Mouse (Mus musculus) thymus, postnatal 14 days (tissue): ENCODE data around the gene Ubtf.
"Not testable (repeated sequence)": the region's sequence is repeated elsewhere in the genome, so short reads cannot be mapped to it uniquely, and the experiment has no call there.

Experiments used
- DNase-seq: peaks from one replicate; pipeline ENCODE4 v3.0.0; 2021

The Ubtf gene

DNA sequence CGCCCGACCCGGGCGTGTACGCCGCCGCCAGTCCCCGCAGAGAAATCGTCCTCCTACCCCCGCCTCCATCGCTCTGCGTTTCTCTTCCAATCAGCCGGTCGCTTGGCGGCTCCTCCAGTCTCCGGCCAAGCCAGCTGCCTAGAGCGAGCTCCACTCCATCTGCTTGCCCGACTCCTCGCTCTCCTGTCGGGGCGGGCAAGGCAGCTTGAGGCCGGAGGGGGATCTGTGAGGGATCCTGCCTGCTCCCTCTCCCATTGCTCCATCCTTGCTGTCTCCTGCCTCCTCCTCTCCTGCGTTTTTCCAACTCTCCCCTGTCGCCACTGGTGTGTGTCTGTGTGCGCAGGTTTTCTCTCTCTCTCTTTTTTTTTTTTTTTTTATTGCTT is at the start of gene Ubtf:
Ubtf (minus strand) TSS at position 333 of the 383 bp plus-strand sequence.
- peak; percentile 80 for DNase-seq

- no peak for DNase-seq
These were observed 49.7 kb upstream of the Ubtf start for GRCm38 (mm10) chr11:102369263-102369662.

DNA sequence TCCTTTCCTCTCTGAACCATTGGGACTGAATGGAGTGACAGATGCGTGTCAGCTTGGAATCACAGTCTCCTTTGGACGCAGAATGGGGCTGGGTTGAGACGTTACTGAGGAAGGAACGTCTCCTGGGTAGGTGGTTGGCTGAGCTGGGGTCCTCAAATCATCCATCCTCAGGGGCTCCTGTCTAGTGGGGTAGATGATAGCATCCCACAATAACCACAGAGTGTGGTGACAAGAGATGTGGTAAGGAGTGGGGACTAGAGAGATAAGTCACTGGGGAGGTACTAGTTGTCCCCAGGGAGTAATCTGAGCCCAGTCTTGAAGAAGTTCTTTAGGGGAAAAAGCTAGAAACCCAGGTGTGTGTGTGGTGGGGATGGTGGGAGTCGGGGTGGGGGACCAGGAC is 48.8 kb upstream of the Ubtf start:
- no peak for DNase-seq

GRCm38 (mm10) chr11:102367504-102368280 is 48.1 kb upstream of the Ubtf start:
- no peak for DNase-seq

GRCm38 (mm10) chr11:102366103-102366502 is 46.6 kb upstream of the Ubtf start, which contains the start of gene Slc4a1:
Gene Slc4a1, minus strand, starts transcription at chr11:102366203.
- not testable (repeated sequence) for DNase-seq

- DNase-seq, result no peak
These were observed 46.2 kb upstream of the Ubtf start for GRCm38 (mm10) chr11:102365699-102366098.

- no peak for DNase-seq
These were observed 45.2 kb upstream of the Ubtf start for GRCm38 (mm10) chr11:102364570-102365371.

DNA sequence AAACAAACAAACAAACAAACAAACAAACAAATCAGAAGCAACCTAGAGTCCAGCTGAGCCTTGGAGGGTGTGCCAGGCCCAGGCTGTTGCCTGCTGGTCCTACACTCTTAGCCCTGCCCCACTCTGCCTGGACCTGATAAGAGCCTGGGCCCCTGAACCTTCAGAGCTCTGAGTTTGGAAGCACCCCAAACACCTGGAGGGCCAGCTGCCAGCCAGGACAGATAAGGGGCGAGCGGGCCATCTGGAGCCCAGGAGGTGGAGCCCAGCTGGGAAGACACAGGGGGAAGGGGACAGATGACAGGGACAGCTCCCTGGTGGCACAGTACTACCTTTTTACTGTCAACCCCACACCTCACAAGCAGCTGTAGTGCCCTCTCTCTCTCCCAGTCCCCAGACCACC is 44.1 kb upstream of the Ubtf start:
- no peak for DNase-seq

DNA sequence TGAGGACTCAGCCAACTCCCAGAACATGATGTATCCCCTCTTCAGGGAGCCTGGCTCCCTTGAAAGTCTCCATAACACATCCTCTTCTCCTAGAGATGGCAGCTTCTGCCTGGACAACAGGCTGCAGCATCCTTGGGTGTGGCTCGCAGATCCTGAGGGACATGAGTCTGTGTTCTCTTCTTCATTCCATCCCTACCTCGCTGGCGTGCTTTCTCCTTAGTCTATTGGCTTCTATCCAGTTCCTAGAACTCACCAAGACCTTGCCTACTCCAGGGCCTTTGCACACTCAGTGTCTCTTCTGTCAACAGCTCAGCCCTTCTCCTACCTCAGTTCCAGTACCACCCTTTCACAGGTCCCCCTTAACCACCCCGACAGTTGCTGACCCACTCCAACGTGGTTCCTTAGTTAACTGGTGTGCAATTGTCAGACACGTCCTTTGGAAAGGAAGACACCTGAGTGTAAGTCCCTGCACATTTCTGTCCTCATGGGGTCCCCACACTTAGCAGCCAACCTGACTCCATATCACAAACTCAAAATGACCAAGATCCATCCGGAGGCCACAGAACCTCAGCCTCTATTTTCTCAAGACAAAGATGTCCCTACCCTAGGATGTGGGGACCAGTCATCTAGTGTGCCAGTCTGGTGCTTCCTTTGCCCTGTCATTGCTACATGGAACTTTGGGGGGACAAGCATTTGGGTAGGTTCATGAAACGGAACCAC is 42.4 kb upstream of the Ubtf start:
- no peak for DNase-seq

- DNase-seq, result no peak
These were observed 38.8 kb upstream of the Ubtf start for GRCm38 (mm10) chr11:102358365-102358764.

DNA sequence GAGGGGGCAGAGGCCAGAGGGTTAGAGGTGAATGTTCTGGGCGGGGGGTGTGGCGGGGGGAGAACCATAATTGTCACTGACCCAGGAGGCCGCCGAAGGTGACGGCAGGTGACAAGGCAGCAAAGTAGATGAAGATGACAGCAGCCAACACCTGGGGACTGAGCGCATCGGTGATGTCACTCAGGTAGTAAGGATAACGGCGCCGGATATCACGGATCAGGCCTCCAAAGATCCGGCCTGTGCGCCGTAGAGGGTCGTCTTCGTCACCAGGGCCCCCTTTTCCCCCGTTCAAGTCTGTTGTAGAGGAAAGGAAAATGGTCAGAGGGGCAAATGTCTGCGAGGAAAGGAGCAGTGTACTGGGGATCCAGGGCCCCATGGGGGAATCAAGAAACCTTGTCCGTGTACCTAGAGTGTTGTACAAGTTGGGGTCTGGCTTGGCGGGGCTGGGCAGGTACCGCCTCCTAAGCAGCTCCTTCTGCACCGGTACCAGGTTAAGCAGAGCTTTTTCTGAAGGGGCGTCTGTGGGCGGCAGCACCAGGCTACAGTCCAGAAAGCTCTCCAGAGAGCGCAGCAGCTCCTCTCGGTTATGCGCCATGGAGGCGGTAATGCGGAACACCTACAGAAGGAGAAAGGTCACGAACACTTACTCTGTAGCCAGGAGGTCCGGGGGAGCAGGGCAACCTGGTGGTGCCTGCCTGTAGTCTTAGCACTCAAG is 37.3 kb upstream of the Ubtf start:
- no peak for DNase-seq

GRCm38 (mm10) chr11:102356190-102356589 is 36.6 kb upstream of the Ubtf start:
- DNase-seq, result no peak

- DNase-seq, result no peak
These were observed 36.0 kb upstream of the Ubtf start for GRCm38 (mm10) chr11:102355501-102355900.

DNA sequence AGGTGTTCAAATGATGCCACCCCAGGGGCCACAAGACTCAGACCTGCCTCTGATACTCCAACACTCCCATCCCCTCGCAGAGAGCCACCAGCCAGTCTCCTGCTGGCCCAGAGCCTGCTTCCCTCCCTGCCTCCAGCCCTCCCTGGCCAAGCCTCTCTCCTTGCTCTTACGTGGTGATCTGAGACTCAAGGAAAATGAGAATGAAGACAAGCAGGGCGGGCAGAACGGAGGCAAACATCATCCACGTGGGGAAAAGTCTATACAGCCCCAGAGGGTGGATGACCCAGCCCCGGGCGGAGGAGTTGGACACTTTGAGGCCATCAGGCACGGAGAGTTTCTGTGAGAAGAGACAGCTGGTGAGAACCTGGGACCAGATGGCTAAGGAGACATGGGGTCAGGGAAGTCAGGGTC is 33.5 kb upstream of the Ubtf start:
- DNase-seq, result no peak

- no peak for DNase-seq
These were observed 32.8 kb upstream of the Ubtf start for GRCm38 (mm10) chr11:102352378-102352777.

DNA sequence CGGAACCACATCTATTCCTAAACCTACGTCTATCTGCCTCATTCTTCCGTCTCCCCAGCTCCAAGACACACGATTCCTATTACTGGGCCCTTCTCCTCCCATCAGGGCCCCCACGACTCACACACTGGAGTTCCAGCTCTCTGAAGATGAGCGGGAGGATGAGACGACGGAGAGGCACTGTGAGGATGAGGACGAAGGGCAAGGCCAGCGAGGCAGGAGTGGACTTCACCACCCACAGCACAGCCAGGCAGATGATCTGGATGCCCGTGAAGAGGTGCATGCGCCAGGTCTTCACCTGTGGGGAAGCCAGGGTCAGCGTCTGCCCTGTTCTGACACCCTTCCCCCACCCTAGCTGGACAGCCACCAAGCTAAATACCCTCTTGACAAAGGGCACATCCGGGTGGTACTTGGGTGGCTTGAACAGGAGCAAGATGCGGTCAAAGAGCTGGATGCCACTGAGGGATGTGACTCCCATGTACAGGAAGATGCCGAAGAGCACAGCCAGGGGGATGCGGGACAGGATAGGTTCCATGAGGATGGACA is 31.5 kb upstream of the Ubtf start:
- no peak for DNase-seq

DNA sequence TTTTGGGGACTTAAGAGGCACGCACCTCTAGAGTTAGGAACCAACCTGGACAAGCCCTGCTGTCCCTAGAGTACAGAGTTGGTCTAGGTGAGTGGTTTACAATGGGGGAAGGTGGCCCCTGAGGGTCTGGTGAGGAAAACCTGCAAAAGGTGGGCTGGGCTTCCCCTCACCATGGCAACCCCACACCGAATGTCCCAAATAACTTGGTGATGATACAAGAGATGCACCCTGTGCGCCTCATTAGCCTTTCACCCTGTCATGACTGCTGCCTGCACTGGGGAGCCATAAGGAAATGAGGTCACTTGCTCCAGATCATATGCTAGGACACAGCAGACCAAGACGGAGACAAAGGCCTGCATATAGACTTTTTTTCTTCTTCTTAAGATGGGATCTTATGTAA is 30.9 kb upstream of the Ubtf start:
- DNase-seq, result no peak

DNA sequence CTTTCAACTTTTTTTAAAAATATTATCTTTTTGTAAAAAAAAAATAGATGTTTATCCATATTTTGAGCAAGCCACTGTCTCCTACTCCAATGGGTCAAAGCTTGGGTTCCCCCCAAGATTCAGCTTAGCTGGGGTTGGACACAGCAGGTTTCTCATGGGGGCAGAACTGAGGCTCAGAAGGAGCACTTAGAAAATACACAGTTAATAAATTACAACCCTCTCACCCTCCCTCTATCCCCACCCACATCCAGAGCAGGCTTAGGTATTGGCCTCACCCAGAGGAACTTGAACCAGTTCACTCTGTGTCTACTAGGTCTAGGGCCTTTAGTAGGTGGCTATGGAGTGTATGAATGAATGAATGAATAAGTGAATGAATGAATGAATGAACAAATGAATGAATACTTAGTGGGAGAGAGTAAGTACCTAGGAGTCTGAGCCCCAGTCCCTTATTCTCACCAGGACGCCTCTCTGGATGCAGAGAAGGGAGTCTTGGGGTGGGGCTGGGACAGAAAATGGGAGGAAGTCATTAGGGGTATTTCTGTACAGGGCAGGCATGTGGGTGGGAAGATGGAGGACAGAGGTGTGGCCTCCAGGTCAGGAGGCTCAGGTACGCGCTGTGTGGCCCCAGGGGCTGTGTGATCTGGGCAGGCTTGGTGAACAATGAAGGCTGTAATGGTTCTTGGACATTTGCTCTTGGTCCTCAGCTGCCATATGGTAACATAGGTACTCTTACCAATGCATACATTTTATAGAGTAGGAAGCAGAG is 29.8 kb upstream of the Ubtf start:
- DNase-seq, result no peak

- DNase-seq, result no peak
These were observed 29.2 kb upstream of the Ubtf start for GRCm38 (mm10) chr11:102348771-102349170.

DNA sequence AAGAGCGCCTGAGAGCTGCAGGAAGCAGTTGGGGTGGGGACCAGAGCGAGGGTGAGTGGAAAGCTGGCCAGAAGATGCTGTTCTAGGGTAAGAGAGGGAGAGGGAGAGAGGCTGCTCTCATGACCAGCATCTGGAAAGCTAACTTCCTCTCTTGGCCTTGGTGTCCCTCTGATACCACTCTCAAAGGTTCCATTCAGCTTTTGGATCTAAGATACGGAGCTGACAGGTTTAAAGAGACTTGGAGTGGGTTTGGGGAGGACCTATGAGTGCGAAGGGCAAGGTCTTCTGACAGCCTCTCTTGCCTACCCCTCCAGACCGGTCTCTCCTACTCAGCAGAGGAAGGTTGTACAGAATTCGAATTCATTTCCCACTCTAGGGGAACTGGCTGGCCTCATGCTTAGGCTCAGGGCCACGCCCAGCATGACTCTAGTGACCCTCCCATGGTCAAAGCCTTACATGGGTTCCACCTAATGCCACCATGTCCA is 28.6 kb upstream of the Ubtf start:
- no peak for DNase-seq

GRCm38 (mm10) chr11:102347683-102348082 is 28.1 kb upstream of the Ubtf start:
- DNase-seq, result no peak

DNA sequence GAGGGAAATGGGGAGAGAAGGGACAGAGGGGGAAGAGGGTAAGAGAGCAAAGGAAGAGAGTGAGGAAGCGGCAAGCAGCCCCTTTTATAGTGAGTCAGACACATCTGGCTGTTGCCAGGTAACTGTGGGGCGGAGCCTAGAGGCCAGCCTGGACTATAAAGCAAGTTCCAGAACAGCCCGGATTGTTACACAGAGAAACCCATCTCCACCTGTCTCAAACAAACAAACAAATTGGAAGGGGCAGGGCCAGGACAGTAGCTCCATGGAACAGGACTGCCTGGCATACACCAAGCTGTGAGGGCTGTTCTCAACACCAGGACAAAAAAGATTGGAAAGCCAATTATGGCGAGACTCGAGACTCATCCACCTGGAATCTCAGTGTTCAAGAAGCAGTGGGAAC is 27.4 kb upstream of the Ubtf start:
- no peak for DNase-seq
